Mouse (Mus musculus) embryo, embryonic 10.5 days (tissue): ENCODE data around the gene Ankrd6.

Experiments used
- DNase-seq: peaks from one replicate; pipeline ENCODE4 v3.0.0-alpha.2; 2015; ENCODE audit warnings: low spot score

The Ankrd6 gene

GRCm38 (mm10) chr4:32951035-32951940 is 647 bp upstream of the Ankrd6 start:
- peak; percentile 56 for DNase-seq

- DNase-seq = no peak
These were observed 1.9 kb downstream of the Ankrd6 start for GRCm38 (mm10) chr4:32948696-32949095.

DNA sequence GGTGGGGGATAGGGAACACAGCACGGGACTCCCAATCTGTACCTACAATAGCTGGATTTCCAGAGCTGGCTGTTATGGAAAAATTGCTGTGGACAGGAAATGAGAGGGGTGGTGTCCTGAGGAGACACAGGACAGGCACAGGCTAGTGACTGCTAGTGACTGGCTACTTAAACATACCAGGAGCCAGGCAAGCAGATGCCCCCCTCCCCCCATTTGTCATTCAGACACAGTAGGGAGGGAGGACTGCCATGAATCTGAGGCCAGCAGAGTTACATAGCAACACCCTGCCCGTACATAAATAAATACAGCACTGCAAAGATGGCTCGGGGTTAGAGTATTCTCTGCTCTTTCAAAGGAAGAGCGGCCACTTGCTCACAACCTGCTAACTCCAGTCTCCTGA is 3.0 kb downstream of the Ankrd6 start:
- DNase-seq = peak; percentile 72

DNA sequence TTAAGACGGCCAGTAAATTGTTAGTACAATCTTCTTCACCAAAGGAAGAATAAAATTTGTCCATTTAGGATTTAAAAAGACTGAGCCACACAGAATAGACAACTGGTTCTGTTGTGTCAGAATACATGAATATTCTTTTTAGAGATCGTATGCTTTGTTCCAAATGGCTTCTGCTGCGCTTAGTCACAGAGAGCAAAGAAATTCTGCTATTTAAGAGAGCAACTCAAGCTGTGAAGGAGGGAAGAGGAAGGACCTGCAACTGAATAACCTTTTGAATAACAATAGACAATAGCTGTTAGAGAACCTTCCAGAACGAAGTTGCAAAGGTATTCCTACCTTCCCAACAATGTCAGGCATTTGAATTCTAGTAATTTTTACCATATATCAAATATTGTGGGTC is 9.7 kb downstream of the Ankrd6 start:
- no peak for DNase-seq

GRCm38 (mm10) chr4:32939964-32940363 is 10.7 kb downstream of the Ankrd6 start:
- no peak for DNase-seq

GRCm38 (mm10) chr4:32939521-32939920 is 11.1 kb downstream of the Ankrd6 start:
- no peak for DNase-seq

DNA sequence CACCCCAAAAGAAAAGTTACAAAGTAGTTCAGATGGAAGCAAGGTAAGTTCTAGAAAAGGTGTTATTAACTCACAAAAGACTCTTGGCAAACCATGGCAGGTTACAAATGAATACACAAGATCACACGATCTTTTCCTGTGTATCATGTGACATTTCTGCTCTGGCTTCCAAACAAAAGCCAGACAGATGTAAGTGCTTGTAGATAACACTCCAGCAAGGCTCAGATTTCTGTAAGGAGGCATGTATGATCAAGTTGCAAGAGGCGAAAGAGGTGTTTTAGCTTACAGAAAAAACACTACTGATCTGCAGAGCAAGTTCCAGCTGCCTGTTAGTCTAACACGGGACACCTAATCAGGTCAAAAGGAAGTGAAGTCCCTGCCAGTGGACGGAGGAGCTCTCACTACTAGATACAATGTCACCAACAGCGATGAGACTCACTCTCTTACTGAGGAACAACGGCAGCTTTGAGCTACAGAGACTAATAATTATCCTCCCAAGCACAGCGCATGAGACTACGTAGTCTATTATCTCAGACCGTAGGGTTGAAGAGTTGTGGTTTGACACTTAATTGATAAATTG is 13.8 kb downstream of the Ankrd6 start:
- DNase-seq = no peak

GRCm38 (mm10) chr4:32932056-32932455 is 18.6 kb downstream of the Ankrd6 start:
- peak; percentile 64 for DNase-seq

DNA sequence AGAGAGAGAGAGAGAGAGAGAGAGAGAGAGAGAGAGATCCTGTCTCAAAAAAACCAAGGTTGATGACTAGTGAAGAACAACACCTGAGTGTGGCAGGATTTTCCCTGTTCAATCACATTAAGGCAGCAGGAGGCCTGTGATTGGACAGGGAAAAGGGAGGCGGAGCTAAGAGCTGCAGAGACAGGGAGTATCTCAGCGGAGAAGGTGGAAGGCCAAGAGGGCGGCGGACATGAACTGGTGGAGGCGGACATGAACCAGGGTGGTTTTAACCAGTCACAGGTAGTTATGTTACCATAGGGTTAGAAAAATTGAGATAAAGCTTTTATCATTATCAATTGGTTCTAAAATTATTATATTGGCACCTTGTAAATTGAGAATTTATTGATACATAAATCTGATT is 20.9 kb downstream of the Ankrd6 start:
- no peak for DNase-seq

- DNase-seq = no peak
These were observed 21.8 kb downstream of the Ankrd6 start for GRCm38 (mm10) chr4:32928692-32929448.

DNA sequence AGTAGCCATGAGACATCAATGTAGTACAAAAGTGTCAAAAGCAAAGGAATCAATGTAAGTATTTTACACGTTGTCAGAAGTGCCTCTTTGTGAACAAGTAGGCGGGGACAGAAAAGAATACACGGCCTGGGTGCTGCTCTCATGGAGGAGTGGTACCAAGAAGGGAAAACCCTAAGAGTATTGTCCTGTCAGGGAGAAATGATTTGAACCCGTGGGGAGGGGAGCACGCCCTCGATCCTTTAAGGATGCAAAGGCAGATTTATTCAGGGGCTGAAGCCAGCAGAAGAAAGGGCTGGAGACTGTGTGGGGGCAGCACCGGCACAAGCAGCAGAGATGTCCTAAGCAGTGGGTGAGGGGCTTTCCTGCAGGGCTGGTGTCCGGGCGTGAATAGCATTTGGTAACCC is 26.7 kb downstream of the Ankrd6 start:
- DNase-seq = peak; percentile 69

GRCm38 (mm10) chr4:32923436-32923835 is 27.2 kb downstream of the Ankrd6 start:
- DNase-seq = peak; percentile 84

- no peak for DNase-seq
These were observed 27.8 kb downstream of the Ankrd6 start for GRCm38 (mm10) chr4:32922871-32923270.

GRCm38 (mm10) chr4:32920863-32921262 is 29.8 kb downstream of the Ankrd6 start:
- no peak for DNase-seq

GRCm38 (mm10) chr4:32918571-32918970 is 32.1 kb downstream of the Ankrd6 start:
- peak; percentile 30 for DNase-seq

DNA sequence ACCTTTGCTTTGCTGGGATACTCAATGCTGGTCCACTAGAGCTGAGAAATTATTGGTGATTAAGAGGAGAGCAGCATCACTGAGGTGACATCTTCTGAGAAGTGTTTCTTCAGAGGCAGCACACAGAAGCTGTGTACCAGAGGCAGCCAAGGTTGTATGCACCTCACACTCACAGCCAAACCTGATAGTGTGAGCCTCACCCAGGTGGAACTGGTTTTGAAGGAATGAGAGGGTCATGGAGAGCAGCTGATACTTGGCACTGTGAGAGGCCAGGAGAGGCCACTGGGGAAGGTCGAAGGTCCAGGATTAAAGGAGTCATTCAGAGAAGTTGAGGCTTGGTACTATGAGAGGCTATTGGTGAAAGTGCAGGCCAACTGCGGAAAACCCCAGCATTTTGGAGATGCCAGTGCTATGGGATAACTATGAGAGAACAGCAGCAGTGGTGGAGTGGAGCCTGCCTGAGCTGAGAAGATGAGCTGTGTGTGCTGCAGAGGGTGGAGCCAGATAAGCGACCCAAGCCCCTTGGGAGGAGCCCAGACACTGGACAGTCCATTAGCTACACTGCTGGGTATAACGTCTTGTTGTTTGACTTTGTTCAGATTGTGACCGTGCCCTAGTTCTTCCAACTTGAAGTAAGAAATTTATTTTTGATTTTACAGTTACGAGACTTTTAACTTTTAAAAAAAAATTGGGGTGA is 33.8 kb downstream of the Ankrd6 start:
- DNase-seq = peak; percentile 47

DNA sequence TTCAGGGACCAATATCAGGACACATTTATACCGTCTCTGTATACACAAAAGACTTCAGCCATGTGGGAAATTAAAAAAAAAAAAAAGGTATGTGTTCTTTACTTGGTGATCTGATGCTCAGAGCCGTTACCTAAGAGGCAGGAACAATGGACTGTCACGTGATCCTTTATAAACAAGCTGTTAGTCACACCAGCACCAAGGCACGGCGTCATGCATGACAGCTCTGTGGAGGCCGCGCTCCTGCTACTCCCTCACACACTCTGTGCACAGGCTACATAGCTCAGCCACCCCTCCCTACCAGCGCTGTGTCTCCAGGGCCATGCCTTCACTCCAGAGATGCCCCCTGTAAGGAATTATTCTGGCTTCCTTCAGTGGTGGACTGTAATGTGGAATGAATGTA is 34.7 kb downstream of the Ankrd6 start:
- peak; percentile 56 for DNase-seq

DNA sequence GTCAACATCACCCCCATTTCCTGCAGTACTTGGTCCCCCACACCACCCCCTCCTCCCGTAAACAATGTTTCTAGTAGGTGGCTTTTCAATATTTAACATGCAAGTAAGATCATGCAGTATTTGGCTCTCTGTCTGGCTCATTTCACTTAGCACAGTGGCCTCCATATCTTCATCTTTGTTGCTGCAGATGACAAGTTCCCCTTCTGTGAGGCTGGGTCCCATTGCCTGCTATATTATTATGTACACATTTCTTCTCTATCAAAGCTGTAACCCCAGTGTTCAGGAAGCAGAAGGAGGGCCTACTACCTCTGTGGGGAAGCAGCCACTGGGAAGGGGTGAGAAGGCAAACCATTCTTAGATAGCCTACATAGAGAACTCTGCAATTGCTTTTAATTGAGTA is 40.6 kb downstream of the Ankrd6 start:
- no peak for DNase-seq

- no peak for DNase-seq
These were observed 41.2 kb downstream of the Ankrd6 start for GRCm38 (mm10) chr4:32909241-32909979.

GRCm38 (mm10) chr4:32907631-32908030 is 43.0 kb downstream of the Ankrd6 start:
- no peak for DNase-seq

DNA sequence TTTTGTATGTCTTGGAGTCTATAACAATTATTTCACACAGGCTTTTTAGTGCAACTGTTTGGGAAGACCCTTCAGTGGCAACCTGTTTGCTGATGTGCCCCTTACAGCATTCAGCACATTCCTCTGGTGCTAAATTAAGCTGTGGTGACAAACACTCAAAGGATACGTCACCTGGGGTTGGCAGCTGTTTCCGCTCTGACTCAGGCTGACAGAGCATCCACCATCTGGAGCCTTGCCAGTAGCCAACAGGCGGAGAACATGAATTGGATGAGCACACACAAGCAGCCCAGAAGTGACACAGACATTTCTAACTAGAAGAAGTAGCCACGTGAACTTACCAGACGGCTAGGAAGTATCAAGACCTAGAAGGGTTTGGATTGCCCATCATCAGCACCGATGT is 44.0 kb downstream of the Ankrd6 start:
- no peak for DNase-seq
